Mouse (Mus musculus): ENCODE results near the gene Kmt2b.

- no peak for TF ChIP-seq CEBPB (IDR thresholded peaks at IDR 0.05; ENCODE audit: low read depth)
- no peak for TF ChIP-seq CTCF (IDR thresholded peaks at IDR 0.05; ENCODE audit: control insufficient read depth, insufficient read depth, insufficient read length)
Observed at GRCm38 (mm10) chr7:30566033-30566432, 22.5 kb downstream of the Kmt2b start.

Measured in C2C12 (cell line).